Mouse (Mus musculus) bone marrow, adult 2 months (tissue): ENCODE measurements around the gene 3110082I17Rik.

Experiments
- CTCF ChIP-seq: fragments of 200-500 bp; IDR thresholded peaks from 2 replicates; pipeline ENCODE4 v1.5.1; 2011; ENCODE audit warnings: low read length, control low read depth; ENCODE audit not compliant: control insufficient read depth, insufficient read depth
- POLR2A ChIP-seq: fragments of 200-500 bp; IDR thresholded peaks from 2 replicates; pipeline ENCODE4 v1.6.1; 2011; ENCODE audit warnings: low read depth, mild to moderate bottlenecking, control low read depth, low read length, borderline replicate concordance; ENCODE audit not compliant: control insufficient read depth

DNA sequence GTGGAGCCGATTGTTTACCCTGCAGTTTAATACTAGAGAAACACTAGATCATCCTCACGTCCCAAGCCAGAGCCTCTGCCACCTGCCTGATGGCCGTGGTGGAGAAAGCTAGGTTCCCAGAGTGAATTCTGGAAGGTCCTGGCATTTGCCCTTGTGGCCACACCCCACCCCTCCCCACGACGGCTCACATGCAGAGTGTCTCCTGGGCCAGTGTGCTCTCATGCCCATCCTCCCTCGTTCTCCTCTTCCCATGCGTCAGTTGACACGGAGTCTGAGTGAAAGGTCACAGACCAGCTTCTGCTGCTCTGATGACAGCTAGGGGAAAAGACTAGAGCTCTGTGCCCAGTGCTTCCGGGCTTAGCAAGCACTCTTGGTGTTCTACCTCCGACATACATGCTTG, 75.8 kb downstream of the 3110082I17Rik start:
- TF ChIP-seq CTCF (no peak), POLR2A (no peak)
